Mouse (Mus musculus) mesoderm, embryonic 11.5 days (tissue): ENCODE data around the gene Gm10563.

ENCODE experiments used
- DNase-seq: peaks from one replicate; pipeline ENCODE4 v3.0.0-alpha.2; 2012; ENCODE audit warnings: low read depth, low spot score

Gm10563 gene

GRCm38 (mm10) chr4:155566555-155566954 lies 78.7 kb downstream of the Gm10563 start:
- no peak for DNase-seq
